Mouse (Mus musculus) limb, embryonic 10.5 days (tissue): ENCODE measurements around the gene Cfap65. TPM values are rescaled to one million over a fixed set of nuclear protein-coding genes. Genes with fewer than 3 reads are reported as not detected.

Source experiments
- DNase-seq: peaks from one replicate; pipeline ENCODE4 v3.0.0-alpha.2; 2017; ENCODE audit warnings: low spot score
- H3K27ac ChIP-seq: fragments of 300-500 bp; sonication (generic); 2 replicates; pipeline ENCODE4 v1.5.1; 2016; ENCODE audit warnings: mild to moderate bottlenecking
- H3K27me3 ChIP-seq: fragments of 300-500 bp; sonication (generic); 2 replicates; pipeline ENCODE4 v1.6.1; 2016; ENCODE audit warnings: low read depth, mild to moderate bottlenecking; ENCODE audit not compliant: poor library complexity, severe bottlenecking
- H3K36me3 ChIP-seq: fragments of 300-500 bp; sonication (generic); 2 replicates; pipeline ENCODE4 v1.6.1; 2016; ENCODE audit warnings: mild to moderate bottlenecking, moderate library complexity
- H3K4me1 ChIP-seq: fragments of 300-500 bp; sonication (generic); 2 replicates; pipeline ENCODE4 v1.6.1; 2016
- H3K4me3 ChIP-seq: fragments of 300-500 bp; sonication (generic); 2 replicates; pipeline ENCODE4 v1.5.1; 2016; ENCODE audit warnings: mild to moderate bottlenecking, moderate library complexity
- H3K9me3 ChIP-seq: fragments of 300-500 bp; sonication (generic); replicated peaks from 2 replicates; pipeline ENCODE4 v1.6.1; 2016; ENCODE audit warnings: mild to moderate bottlenecking
- WGBS: fragments of 180-500 bp; shearing (Covaris S2); methylation state at CpG from one replicate; pipeline ENCODE4 v1.1.7; 2016; 5-methylcytosine and 5-hydroxymethylcytosine counted together
- polyA plus RNA-seq: library from polyadenylated mRNA; unstranded; fragments of >200 nt; fragmentation: Nextera tagmentation; extraction: Ambion mirVana; gene quantifications from 2 replicates; pipeline ENCODE4 v1.2.1, GENCODE M21; 2016

Gene Cfap65
- polyA plus RNA-seq, 1 experiment from 2014 or later, result not detected

DNA sequence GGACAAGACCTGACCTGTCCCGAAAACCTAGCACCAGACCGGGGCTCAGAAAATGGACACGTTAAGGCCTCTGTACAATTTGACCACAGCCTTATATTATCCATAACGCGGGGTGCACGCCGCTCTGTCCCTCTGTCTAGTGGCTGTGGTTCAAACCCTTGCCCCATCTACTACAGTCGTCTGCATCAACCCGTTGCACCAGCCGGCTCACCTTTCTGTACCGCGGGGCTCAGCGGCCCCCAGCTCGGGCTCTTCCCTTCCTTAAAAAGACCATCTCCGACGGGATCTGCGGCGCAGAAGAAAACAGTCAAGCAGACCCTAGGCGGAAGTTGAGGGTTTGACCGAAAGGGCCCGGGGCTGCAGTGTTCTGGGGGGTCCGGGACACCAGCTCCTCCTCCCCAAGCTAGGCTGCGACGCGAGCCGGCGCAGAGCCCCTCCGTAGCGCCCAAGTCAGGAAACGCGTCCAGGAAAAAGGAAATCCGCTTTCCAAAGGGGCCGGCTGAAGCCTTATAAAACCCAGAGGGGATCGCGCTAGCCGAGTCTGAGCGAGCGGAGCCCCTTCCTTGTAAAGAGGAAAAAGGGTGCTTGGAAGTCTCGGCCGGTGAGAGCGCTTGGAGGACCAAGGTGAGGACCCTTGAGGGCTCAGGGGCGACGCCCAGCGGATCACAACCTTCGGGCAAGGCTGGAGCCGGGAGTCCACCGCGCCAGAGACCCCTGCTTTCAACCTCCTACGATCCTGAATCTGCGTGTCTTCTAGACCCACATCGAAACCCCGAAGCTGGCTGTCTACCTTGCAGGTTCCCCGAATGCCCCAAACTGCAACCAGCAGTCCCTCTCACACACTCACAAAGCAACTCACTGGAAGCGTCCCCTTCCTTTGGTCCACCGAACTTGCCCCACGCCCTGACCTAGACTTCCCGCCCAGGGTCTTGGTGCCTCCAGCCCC lies 50.9 kb downstream of the Cfap65 start:
- H3K4me3 ChIP-seq, result peak overlapping the region; percentile 43
- H3K36me3 ChIP-seq, result no peaks in the 10 kb centered on the region
- H3K27ac ChIP-seq, result peak overlapping the region; percentile 19; the same call in 1 of the 2 replicates
- H3K9me3 ChIP-seq, result no peaks in the 10 kb centered on the region
- DNase-seq, result peak; percentile 58
- WGBS, result under 1% methylated on average over 57 of the region's 57 CpGs
- H3K4me1 ChIP-seq, result peaks cover 27% of the 10 kb centered on the region
- peaks cover 99% of the 10 kb centered on the region for H3K27me3 ChIP-seq

DNA sequence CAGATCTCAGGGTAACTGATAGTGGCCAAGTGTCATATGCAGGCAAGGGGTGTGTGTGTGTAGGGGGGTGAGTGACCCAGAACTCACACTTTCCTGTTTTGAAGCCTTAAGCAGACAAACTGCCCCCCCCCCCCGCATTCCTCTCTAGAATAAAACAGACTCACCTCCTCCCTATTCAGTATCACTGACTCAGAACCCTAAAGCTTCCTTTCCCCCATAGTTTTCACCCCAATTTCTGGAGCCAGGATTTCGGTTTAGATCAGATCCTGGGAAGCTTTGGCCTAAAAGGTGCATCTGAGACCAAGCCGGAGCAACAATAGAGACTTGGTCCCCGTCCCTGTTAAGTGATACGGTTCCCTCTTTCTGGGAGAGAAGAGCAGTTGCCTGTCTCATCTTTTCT lies 52.0 kb downstream of the Cfap65 start:
- Histone ChIP-seq H3K27me3 (peaks cover 100% of the 10 kb centered on the region), H3K9me3 (no peaks in the 10 kb centered on the region), H3K27ac (no peak overlapping the region), H3K4me1 (peaks cover 27% of the 10 kb centered on the region), H3K4me3 (no peak overlapping the region), H3K36me3 (no peaks in the 10 kb centered on the region)
- no peak for DNase-seq
- 4% methylated on average over 5 of the region's 5 CpGs for WGBS

DNA sequence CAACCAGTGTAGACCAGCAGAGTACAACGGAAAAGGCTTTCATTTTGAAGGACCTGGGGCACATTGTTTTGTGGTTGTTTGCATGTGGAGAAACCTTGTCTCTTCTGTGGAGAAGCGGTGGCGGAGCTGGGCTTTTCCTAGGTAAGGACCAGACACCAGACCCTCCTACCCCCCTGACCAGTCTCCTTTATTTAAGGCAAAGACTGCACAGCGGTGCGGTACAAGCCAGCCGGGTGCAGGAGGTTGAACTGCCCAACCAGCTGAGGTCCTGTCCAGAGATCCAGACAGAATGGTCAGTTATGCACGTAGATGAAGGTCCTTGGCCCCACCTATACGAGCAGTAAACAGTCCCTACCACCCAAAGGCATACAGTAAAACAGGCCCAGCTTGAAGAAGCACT lies 52.6 kb downstream of the Cfap65 start:
- Histone ChIP-seq H3K27me3 (peaks cover 100% of the 10 kb centered on the region), H3K9me3 (no peaks in the 10 kb centered on the region), H3K4me1 (peaks cover 27% of the 10 kb centered on the region), H3K27ac (no peak overlapping the region), H3K4me3 (peak overlapping the region; percentile 42; the same call in 1 of the 2 replicates), H3K36me3 (no peaks in the 10 kb centered on the region)
- peak; percentile 50 for DNase-seq
- 2% methylated on average over 8 of the region's 8 CpGs for WGBS

DNA sequence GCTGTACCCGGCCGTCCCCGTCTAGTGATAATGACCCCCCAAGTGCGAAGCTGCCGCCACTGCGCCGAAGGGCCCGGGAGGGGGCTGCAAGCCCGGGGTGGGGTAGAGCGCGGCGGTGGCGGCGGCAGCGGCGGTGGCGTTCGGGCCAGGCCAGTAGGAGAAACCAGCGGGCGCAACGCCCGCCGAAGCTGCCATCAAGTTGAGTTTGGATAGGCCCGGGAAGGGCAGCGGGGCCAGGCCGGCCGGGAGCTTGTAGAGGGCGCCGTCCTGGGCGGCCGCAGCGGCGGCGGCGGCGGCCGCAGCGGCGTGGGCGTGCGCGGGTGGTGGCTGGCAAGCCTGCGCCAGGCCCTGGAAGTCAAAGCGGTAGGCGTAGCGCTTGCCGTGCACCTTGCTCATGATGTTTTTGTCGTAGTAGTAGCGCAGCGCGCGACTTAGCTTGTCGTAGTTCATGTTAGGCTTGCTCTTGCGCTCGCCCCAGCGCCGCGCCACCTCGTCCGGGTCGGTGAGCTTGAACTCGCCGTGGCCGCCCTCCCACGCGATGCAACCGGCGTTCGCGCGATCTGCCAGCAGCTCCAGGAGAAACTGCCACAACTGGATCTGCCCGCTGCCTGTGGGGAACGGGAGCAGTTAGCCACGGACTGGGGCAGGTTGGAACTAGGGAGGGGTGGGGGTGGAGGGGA lies 53.2 kb downstream of the Cfap65 start:
- Histone ChIP-seq H3K4me3 (peak overlapping the region; percentile 42), H3K36me3 (no peaks in the 10 kb centered on the region), H3K4me1 (peaks cover 27% of the 10 kb centered on the region), H3K27ac (no peak overlapping the region), H3K9me3 (no peaks in the 10 kb centered on the region), H3K27me3 (peaks cover 98% of the 10 kb centered on the region)
- under 1% methylated on average over 74 of the region's 74 CpGs for WGBS
- peak; percentile 59 for DNase-seq

DNA sequence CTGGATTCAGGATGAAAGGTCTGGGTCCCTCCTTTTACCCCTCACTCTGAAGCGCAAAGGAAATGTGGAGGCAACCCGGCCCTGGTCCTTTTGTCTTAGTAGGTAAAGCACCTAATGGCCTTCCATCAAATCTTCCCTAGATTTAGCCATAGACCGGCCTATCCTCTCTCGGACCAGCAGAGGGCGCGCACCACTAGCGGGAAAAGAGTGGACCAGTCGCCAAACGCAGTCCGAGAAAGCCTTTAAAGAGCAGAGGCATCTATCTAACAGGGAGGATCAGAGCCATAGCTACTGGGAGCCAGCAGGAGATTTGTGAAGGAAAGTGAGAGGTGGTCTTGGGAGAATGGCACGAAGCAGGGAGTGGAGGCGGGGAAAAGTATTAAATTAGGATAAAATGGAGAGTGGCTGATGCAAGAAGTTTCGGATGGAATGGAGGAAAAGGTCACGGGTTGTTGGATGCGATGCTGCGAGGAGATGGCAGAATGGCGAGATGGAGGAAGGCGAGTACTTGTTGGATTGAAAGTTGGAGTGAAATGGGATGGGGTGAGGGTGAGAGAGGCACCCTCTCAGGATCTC lies 54.5 kb downstream of the Cfap65 start:
- Histone ChIP-seq H3K27me3 (peaks cover 85% of the 10 kb centered on the region), H3K27ac (no peak overlapping the region), H3K36me3 (no peaks in the 10 kb centered on the region), H3K9me3 (no peaks in the 10 kb centered on the region), H3K4me3 (no peak overlapping the region), H3K4me1 (peaks cover 27% of the 10 kb centered on the region)
- peak; percentile 82 for DNase-seq
- WGBS, result 3% methylated on average over 18 of the region's 18 CpGs

DNA sequence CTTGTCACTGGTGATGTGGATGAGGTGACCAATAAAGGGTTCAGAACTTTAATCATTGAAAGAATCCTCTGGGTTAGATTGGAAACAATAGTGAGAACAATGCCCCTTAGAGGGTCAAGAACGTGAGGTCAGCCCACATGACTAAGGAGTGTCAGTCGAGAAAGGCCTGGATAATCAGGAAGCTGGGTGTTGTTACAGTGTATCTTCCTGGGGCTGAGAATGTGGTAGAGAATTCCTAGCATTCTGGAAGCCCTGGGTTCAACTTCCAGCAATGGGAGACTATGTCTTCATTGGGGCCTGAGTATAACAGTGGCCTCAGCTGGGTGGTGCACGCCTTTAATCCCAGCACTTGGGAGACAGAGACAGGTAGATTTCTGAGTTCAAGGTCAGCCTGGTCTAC lies 58.2 kb downstream of the Cfap65 start:
- WGBS, result 69% methylated on average over 3 of the region's 3 CpGs
- Histone ChIP-seq H3K4me3 (no peak overlapping the region), H3K9me3 (no peaks in the 10 kb centered on the region), H3K27ac (no peak overlapping the region), H3K27me3 (peaks cover 58% of the 10 kb centered on the region), H3K36me3 (no peaks in the 10 kb centered on the region), H3K4me1 (peaks cover 5% of the 10 kb centered on the region)
- no peak for DNase-seq

DNA sequence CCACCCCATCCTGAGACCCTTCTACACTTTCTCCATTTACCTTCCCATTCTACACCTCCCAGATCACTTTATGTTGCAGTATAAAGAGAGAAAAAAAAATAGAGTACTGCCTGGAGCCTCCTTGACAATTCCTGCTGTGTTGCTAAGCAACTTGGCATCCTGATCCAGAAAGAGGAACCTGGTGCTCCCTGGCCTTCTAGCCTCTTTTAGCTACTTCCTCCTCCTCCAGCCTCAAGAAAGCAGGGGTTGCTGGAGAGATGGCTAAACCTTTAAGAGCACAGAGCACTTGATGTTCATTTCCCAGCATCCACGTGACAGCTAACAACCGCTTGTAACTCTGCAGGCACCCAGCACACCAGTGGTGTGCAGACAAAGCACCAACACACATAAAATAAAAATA lies 63.2 kb downstream of the Cfap65 start:
- H3K9me3 ChIP-seq, result no peaks in the 10 kb centered on the region
- no peak overlapping the region for H3K4me3 ChIP-seq
- H3K4me1 ChIP-seq, result no peaks in the 10 kb centered on the region
- no peak overlapping the region for H3K27ac ChIP-seq
- no peaks in the 10 kb centered on the region for H3K36me3 ChIP-seq
- H3K27me3 ChIP-seq, result peaks cover 19% of the 10 kb centered on the region; the same call in 1 of the 2 replicates
- no peak for DNase-seq
- WGBS, result 64% methylated on average over 2 of the region's 2 CpGs

DNA sequence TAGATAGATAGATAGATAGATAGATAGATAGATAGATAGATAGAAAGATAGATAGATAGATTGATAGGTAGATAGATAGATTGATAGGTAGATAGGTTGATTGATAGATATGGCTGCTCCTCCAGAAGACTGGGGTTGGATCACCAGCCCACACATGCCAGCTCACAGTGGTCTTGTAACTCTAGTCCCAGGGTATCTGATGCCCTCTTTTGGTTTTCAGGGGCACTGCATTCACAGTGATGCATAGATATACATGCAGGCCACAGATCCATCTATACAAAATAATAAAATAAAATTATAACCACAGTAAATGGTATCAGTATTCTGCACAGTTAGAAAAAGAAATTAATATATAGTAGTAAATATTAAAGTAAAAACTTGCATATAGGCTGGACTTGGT lies 73.6 kb downstream of the Cfap65 start:
- peaks cover 11% of the 10 kb centered on the region for H3K4me1 ChIP-seq
- H3K27ac ChIP-seq, result no peak overlapping the region
- H3K36me3 ChIP-seq, result no peaks in the 10 kb centered on the region
- H3K27me3 ChIP-seq, result peaks cover 48% of the 10 kb centered on the region
- no peak overlapping the region for H3K4me3 ChIP-seq
- no peaks in the 10 kb centered on the region for H3K9me3 ChIP-seq
- DNase-seq, result no peak

DNA sequence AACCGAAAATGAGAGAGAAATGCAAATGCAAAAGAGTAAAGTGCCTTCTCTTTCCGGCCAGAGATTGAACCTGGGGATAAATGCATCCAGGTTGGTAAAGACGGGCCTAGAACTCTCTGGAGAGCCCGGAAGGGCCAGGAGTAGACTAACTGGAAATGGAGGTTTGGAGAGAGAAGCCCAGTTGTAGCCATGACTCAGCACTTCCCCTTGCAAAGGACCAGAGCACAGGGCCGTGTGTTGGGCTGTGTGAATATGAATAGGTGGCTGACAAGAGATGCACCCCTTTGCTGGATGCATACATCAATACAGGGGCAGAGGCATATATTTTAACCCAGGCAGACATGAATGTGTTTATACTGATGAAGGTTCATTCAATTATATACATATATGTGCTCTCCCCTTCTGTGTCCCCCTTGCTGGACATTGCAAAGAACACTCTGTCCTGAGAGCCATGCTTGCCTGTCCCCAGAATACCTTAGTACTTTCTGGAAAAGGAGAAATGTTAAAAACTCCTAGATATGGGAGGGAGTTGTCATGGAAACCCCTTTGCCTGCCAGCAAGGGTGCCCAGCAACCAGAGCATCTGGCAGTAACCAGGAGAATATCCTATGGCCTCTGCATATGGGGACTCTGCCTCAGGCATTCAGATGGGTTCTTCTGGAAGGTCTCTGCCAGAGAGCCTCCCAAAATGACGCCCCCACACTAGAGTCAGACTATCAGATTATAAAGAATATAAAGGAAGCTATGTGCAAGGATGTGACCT lies 76.0 kb downstream of the Cfap65 start:
- Histone ChIP-seq H3K36me3 (no peaks in the 10 kb centered on the region), H3K27ac (no peak overlapping the region), H3K4me1 (peaks cover 29% of the 10 kb centered on the region), H3K9me3 (no peaks in the 10 kb centered on the region), H3K4me3 (no peak overlapping the region), H3K27me3 (peaks cover 71% of the 10 kb centered on the region)
- DNase-seq, result no peak
- 45% methylated on average over 6 of the region's 6 CpGs for WGBS

DNA sequence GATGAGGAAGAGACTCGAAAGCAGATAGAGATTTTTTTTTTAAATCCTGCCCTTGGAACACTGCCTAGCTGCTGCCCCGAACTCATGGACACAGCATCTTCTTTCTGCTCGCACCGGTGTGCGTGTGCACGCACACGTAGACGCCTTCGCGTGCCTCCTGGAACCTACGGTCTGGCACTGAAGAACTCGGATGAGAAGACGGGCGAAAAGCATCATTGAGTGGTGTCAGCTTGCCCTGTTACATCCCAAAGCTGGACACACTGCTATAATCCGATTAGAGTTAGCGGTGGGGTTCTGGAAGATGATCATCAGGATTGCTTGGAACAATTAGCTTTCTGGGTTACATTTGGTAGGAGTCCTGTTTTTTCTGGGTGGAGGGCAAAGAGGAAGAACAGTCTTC lies 76.6 kb downstream of the Cfap65 start:
- no peak for DNase-seq
- H3K27ac ChIP-seq, result no peak overlapping the region
- peak overlapping the region; percentile 38 for H3K4me3 ChIP-seq
- H3K36me3 ChIP-seq, result no peaks in the 10 kb centered on the region
- peaks cover 77% of the 10 kb centered on the region for H3K27me3 ChIP-seq
- H3K4me1 ChIP-seq, result peaks cover 34% of the 10 kb centered on the region
- H3K9me3 ChIP-seq, result no peaks in the 10 kb centered on the region
- WGBS, result 8% methylated on average over 16 of the region's 16 CpGs

DNA sequence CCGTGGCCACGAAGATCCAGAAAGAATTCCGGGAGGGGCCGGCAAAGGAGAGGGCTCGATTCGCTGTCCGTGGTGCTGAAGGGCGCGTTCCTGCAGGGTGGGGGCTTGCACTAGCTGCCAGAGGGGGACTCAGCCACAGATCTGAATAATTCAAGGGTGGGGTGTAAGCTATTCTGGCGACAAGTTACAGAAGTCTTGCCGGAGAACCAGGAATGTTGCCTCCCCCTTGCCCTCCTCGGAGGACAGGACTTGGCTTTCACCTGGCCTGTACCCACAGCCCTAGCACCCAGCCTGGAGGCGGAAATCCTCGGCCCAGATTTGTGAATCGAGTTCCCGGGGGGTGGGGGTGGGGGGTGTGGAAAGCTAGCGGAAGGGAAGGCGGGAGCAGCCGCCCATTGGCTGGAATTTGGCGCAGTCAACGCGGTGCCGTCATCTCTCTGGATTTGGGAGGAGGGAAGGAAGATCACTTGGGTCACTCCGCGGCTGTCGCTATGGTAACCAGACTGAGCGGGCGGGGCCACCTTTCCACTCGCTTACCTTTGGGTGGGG lies 77.2 kb downstream of the Cfap65 start:
- Histone ChIP-seq H3K4me3 (peak overlapping the region; percentile 38), H3K36me3 (no peaks in the 10 kb centered on the region), H3K27ac (no peak overlapping the region), H3K27me3 (peaks cover 83% of the 10 kb centered on the region), H3K4me1 (peaks cover 34% of the 10 kb centered on the region), H3K9me3 (no peaks in the 10 kb centered on the region)
- DNase-seq, result peak; percentile 79
- WGBS, result under 1% methylated on average over 29 of the region's 29 CpGs

DNA sequence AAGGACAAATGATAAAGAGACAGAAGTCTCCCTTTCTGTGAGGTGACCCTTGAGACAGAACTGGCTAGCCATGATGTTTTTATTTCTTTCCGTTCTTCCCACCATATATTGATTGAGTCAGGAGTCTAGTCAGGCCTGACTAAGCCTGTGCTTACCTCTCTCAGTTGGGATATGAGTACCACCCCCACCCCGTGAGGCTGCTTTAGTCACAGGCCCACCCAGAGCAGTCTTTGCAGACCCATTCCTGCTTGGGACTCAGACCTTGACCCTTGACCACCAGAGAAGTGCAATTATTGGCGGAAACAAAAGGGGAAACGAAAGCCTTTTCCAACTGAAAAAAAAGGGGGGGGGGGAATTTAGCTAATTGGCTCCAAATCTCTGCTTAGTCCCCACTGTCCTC lies 77.7 kb downstream of the Cfap65 start:
- 7% methylated on average over 4 of the region's 4 CpGs for whole genome bisulfite sequencing
- H3K4me3 ChIP-seq, result peak overlapping the region; percentile 38
- no peaks in the 10 kb centered on the region for H3K9me3 ChIP-seq
- DNase-seq, result no peak
- H3K27ac ChIP-seq, result no peak overlapping the region
- peaks cover 34% of the 10 kb centered on the region for H3K4me1 ChIP-seq
- peaks cover 89% of the 10 kb centered on the region for H3K27me3 ChIP-seq
- H3K36me3 ChIP-seq, result no peaks in the 10 kb centered on the region
